Mouse (Mus musculus) forebrain, embryonic 12.5 days (tissue): ENCODE results near the gene 9530002B09Rik. TPM values are rescaled to one million over a fixed set of nuclear protein-coding genes. Genes with fewer than 3 reads are reported as not detected.

ENCODE experiments used
- ATAC-seq: fragments of 200-750 bp; cut with Nextera tagmentation; 2 replicates; pipeline ENCODE4 v1.8.0; 2017; ENCODE audit warnings: moderate TSS enrichment; ENCODE audit not compliant: low FRiP score
- H3K27ac ChIP-seq: fragments of 300-500 bp; sonication (generic); 2 replicates; pipeline ENCODE4 v1.5.1; 2016; ENCODE audit warnings: mild to moderate bottlenecking
- H3K27me3 ChIP-seq: fragments of 300-500 bp; sonication (generic); 2 replicates; pipeline ENCODE4 v1.6.1; 2016; ENCODE audit warnings: mild to moderate bottlenecking
- H3K36me3 ChIP-seq: fragments of 300-500 bp; sonication (generic); replicated peaks from 2 replicates; pipeline ENCODE4 v1.6.1; 2016; ENCODE audit warnings: mild to moderate bottlenecking
- H3K4me1 ChIP-seq: fragments of 300-500 bp; sonication (generic); 2 replicates; pipeline ENCODE4 v1.6.1; 2016
- H3K4me2 ChIP-seq: fragments of 300-500 bp; sonication (generic); 2 replicates; pipeline ENCODE4 v1.6.1; 2016; ENCODE audit warnings: mild to moderate bottlenecking, moderate library complexity
- H3K4me3 ChIP-seq: fragments of 300-500 bp; sonication (generic); replicated peaks from 2 replicates; pipeline ENCODE4 v1.5.1; 2016; ENCODE audit warnings: mild to moderate bottlenecking
- H3K9ac ChIP-seq: fragments of 300-500 bp; sonication (generic); 2 replicates; pipeline ENCODE4 v1.6.1; 2016; ENCODE audit warnings: mild to moderate bottlenecking
- H3K9me3 ChIP-seq: fragments of 300-500 bp; sonication (generic); 2 replicates; pipeline ENCODE4 v1.6.1; 2016
- polyA plus RNA-seq: library from polyadenylated mRNA; unstranded; fragments of >200 nt; fragmentation: Nextera tagmentation; extraction: Ambion mirVana; gene quantifications from 2 replicates; pipeline ENCODE4 v1.2.1, GENCODE M21; 2016

Gene 9530002B09Rik
- polyA plus RNA-seq: not detected in 2 replicates

- no peaks in the 10 kb centered on the region for H3K27me3 ChIP-seq
- H3K36me3 ChIP-seq: no peaks in the 10 kb centered on the region
- no peak within 1 kb of the TSS for H3K9ac ChIP-seq
- peaks cover 19% of the 10 kb centered on the region for H3K9me3 ChIP-seq
- H3K4me3 ChIP-seq: no peak within 1 kb of the TSS
- no peak within 1 kb of the TSS for H3K27ac ChIP-seq
- H3K4me2 ChIP-seq: no peak within 1 kb of the TSS
- no peak for ATAC-seq
- H3K4me1 ChIP-seq: no peaks in the 10 kb centered on the region
Measured at GRCm38 (mm10) chr4:122688975-122689374, at the start of gene 9530002B09Rik. Gene 9530002B09Rik (plus strand): TSS chr4:122689275.

Other genes with a start within 250 kb of the 9530002B09Rik start
- 69.4 and 70.1 TPM in 2 replicates for gene Ppt1, start 147.0 kb downstream of the 9530002B09Rik start, polyA plus RNA-seq
- gene Cap1, start 196.8 kb downstream of the 9530002B09Rik start, polyA plus RNA-seq: 28.1 and 44.4 TPM in 2 replicates